Mouse (Mus musculus) spleen, postnatal 4 days (tissue): ENCODE measurements around the gene Slco1c1.
"Not testable (repeated sequence)": the region's sequence is repeated elsewhere in the genome, so short reads cannot be mapped to it uniquely, and the experiment has no call there.

Experiments
- DNase-seq, 2 experiments: peaks; one replicate each; pipeline ENCODE4 v3.0.0; 2022; ENCODE audit warnings: low spot score in 2 of 2

Slco1c1 gene

DNA sequence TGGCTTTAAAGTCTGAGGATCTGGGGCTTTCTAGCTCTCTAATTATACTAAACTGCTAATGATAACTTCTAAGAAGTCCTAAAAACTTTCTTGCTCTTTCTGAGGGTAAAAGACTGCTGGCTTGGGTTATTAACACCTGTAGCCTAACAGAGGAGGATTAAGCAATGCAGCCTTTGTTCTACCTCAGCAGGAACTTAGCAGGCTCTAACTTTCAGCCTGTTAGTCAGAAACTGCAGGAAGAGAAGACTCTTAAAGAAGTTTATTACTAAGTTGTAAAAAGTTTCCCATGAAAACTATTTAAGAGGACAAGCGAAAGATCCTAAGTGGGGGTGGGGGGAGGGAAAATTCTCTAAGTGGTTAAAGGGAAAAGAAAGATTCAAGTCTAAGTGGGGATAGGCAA, 65.8 kb downstream of the Slco1c1 start:
- DNase-seq, result no peak

DNA sequence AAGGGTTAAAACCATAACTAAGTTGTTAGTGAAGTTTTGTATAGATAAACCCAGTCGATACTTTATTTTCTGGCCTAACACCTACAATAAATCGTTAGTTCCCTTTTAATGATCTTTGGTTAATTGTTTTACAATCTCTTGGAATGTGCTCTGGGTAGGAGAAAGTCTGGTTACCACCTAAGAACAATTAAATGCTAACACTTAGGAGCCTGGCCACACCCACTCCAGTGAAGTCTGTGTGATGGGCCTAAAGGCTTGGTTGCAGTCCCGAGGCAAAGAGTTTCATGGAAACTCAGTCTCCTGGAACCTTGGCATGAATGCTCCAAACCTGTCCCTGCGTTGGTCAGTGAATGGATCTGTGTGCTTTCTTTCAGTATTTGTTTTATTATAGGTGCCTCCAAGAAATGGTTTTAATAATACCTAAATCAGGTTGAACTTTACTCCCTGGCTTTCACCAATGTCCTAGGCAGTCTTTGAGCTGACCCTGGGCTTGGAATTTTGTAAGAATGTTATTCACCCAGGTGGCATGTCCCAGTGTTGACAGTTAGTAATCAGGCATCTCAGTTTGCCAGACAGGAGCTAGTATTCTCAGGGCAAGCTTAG, 66.5 kb downstream of the Slco1c1 start:
- DNase-seq, result not testable (repeated sequence)

- no peak for DNase-seq
These were observed 71.9 kb downstream of the Slco1c1 start for GRCm38 (mm10) chr6:141596081-141596480.

DNA sequence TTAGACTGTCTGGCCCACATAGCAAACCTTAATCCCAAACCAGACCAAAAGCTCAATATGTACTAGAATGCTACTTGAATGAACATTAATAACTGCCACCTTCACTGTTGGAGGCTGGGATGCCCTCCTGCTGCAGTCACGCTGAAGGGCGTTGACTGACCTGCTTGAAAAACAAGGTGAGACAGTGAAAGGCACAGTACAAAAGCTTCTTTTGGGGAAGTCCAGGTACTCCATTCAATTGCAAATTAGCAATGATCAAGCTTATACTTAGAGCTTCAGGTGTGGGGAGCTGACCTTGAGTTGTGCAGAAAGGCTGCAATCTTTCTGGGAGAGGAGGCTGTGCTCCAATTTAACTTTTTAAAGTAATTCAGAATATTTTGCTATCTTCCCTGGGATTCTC, 72.9 kb downstream of the Slco1c1 start:
- DNase-seq, result no peak

GRCm38 (mm10) chr6:141600940-141601339, 76.8 kb downstream of the Slco1c1 start:
- DNase-seq, result no peak

GRCm38 (mm10) chr6:141610702-141611260, 86.6 kb downstream of the Slco1c1 start:
- DNase-seq, result no peak

DNA sequence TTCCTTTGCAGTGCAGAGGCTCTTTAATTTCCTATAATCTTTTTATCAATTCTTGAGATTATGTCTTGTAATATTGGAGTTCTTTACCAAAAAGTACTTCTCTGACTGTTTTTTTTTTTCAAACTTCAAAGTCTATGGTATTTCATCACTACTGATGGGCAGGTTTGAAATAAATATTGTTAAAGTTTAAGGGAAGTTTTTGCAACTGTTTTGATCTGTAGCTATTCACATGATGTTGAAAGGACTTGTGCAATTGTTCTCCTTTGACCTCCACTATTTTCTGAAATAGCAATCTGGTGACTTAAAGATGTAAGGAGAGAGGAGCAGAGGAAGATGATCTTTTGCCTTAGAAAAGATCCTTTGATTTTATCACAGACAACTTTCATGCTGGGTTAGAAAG, 89.8 kb downstream of the Slco1c1 start:
- DNase-seq, result no peak

GRCm38 (mm10) chr6:141615348-141615747, 91.2 kb downstream of the Slco1c1 start:
- no peak for DNase-seq
